Mouse (Mus musculus) neural tube, embryonic 15.5 days (tissue): ENCODE data around the gene Idh2. TPM values are rescaled to one million over a fixed set of nuclear protein-coding genes. Genes with fewer than 3 reads are reported as not detected.
A peak's percentile ranks its signal among the peaks of the same experiment; 100 is the strongest.

Experiments used
- ATAC-seq: fragments of 200-750 bp; cut with Nextera tagmentation; 2 replicates; pipeline ENCODE4 v1.8.0; 2017; ENCODE audit warnings: mild to moderate bottlenecking, moderate TSS enrichment, moderate library complexity; ENCODE audit not compliant: low FRiP score
- H3K27ac ChIP-seq: fragments of 300-500 bp; sonication (generic); replicated peaks from 2 replicates; pipeline ENCODE4 v1.5.1; 2015; ENCODE audit warnings: mild to moderate bottlenecking, inconsistent platforms
- H3K27me3 ChIP-seq: fragments of 300-500 bp; sonication (generic); replicated peaks from 2 replicates; pipeline ENCODE4 v1.6.1; 2015; ENCODE audit warnings: inconsistent platforms
- H3K36me3 ChIP-seq: fragments of 300-500 bp; sonication (generic); 2 replicates; pipeline ENCODE4 v1.6.1; 2015; ENCODE audit warnings: inconsistent platforms
- H3K4me1 ChIP-seq: fragments of 300-500 bp; sonication (generic); 2 replicates; pipeline ENCODE4 v1.6.1; 2015; ENCODE audit warnings: inconsistent platforms
- H3K4me2 ChIP-seq: fragments of 300-500 bp; sonication (generic); 2 replicates; pipeline ENCODE4 v1.6.1; 2015; ENCODE audit warnings: inconsistent platforms, mild to moderate bottlenecking, moderate library complexity
- H3K4me3 ChIP-seq: fragments of 300-500 bp; sonication (generic); replicated peaks from 2 replicates; pipeline ENCODE4 v1.5.1; 2015; ENCODE audit warnings: mild to moderate bottlenecking, inconsistent platforms
- H3K9ac ChIP-seq: fragments of 300-500 bp; sonication (generic); replicated peaks from 2 replicates; pipeline ENCODE4 v1.6.1; 2015; ENCODE audit warnings: mild to moderate bottlenecking, inconsistent platforms
- H3K9me3 ChIP-seq: fragments of 300-500 bp; sonication (generic); replicated peaks from 2 replicates; pipeline ENCODE4 v1.6.1; 2016; ENCODE audit warnings: inconsistent platforms
- WGBS: fragments of 180-500 bp; shearing (Covaris S2); methylation state at CpG from one replicate; pipeline ENCODE4 v1.1.7; 2015; ENCODE audit warnings: mixed read lengths; 5-methylcytosine and 5-hydroxymethylcytosine counted together
- polyA plus RNA-seq: library from polyadenylated mRNA; unstranded; fragments of >200 nt; fragmentation: Nextera tagmentation; extraction: Ambion mirVana; gene quantifications from 2 replicates; pipeline ENCODE4 v1.2.1, GENCODE M21; 2015

The Idh2 gene
- polyA plus RNA-seq, 1 experiment from 2014 or later = 200 TPM

GRCm38 (mm10) chr7:80081586-80082554, 33.3 kb downstream of the Idh2 start:
- Histone ChIP-seq H3K36me3 (peaks cover 31% of the 10 kb centered on the region), H3K9me3 (no peaks in the 10 kb centered on the region), H3K9ac (no peak overlapping the region), H3K4me2 (no peak overlapping the region), H3K27ac (no peak overlapping the region), H3K4me1 (peaks cover 25% of the 10 kb centered on the region), H3K27me3 (no peaks in the 10 kb centered on the region), H3K4me3 (no peak overlapping the region)
- ATAC-seq = no peak
- WGBS = 94% methylated on average over 42 of the region's 42 CpGs

- Histone ChIP-seq H3K4me1 (peaks cover 51% of the 10 kb centered on the region), H3K27ac (peak overlapping the region; percentile 71), H3K9me3 (no peaks in the 10 kb centered on the region), H3K9ac (no peak overlapping the region; the same call in 1 of the 2 replicates), H3K27me3 (no peaks in the 10 kb centered on the region), H3K4me2 (no peak overlapping the region), H3K36me3 (peaks cover 20% of the 10 kb centered on the region), H3K4me3 (no peak overlapping the region)
- no peak for ATAC-seq
- WGBS = 51% methylated on average over 14 of the region's 14 CpGs
These were observed 36.3 kb downstream of the Idh2 start for GRCm38 (mm10) chr7:80078792-80079301.

- Histone ChIP-seq H3K27ac (no peak overlapping the region), H3K36me3 (peaks cover 13% of the 10 kb centered on the region), H3K4me1 (peaks cover 57% of the 10 kb centered on the region), H3K9me3 (no peaks in the 10 kb centered on the region), H3K9ac (no peak overlapping the region), H3K4me3 (no peak overlapping the region), H3K4me2 (no peak overlapping the region), H3K27me3 (no peaks in the 10 kb centered on the region)
- ATAC-seq = no peak
- 75% methylated on average over 9 of the region's 9 CpGs for WGBS
These were observed 37.4 kb downstream of the Idh2 start for GRCm38 (mm10) chr7:80077801-80078200.

GRCm38 (mm10) chr7:80076961-80077716, 38.1 kb downstream of the Idh2 start:
- no peak overlapping the region for H3K4me3 ChIP-seq
- H3K27ac ChIP-seq = 0 out of 2 replicates have a peak overlapping the region, but pooled peaks have one; percentile 5
- no peaks in the 10 kb centered on the region for H3K9me3 ChIP-seq
- peaks cover 64% of the 10 kb centered on the region for H3K4me1 ChIP-seq
- WGBS = 63% methylated on average over 6 of the region's 6 CpGs
- H3K4me2 ChIP-seq = no peak overlapping the region
- no peaks in the 10 kb centered on the region for H3K27me3 ChIP-seq
- H3K9ac ChIP-seq = no peak overlapping the region
- peaks cover 7% of the 10 kb centered on the region for H3K36me3 ChIP-seq
- no peak for ATAC-seq

GRCm38 (mm10) chr7:80075946-80076583, 39.1 kb downstream of the Idh2 start:
- H3K9me3 ChIP-seq = no peaks in the 10 kb centered on the region
- no peaks in the 10 kb centered on the region; the same call in 1 of the 2 replicates for H3K36me3 ChIP-seq
- WGBS = 15% methylated on average over 4 of the region's 4 CpGs
- H3K27ac ChIP-seq = 0 out of 2 replicates have a peak overlapping the region, but pooled peaks have one; percentile 5
- ATAC-seq = no peak
- H3K4me1 ChIP-seq = peaks cover 73% of the 10 kb centered on the region
- no peak overlapping the region for H3K9ac ChIP-seq
- H3K4me3 ChIP-seq = no peak overlapping the region
- no peaks in the 10 kb centered on the region for H3K27me3 ChIP-seq
- H3K4me2 ChIP-seq = no peak overlapping the region

GRCm38 (mm10) chr7:80074921-80075441, 40.2 kb downstream of the Idh2 start:
- no peak overlapping the region for H3K9ac ChIP-seq
- no peaks in the 10 kb centered on the region for H3K27me3 ChIP-seq
- ATAC-seq = no peak
- 54% methylated on average over 5 of the region's 5 CpGs for WGBS
- H3K36me3 ChIP-seq = no peaks in the 10 kb centered on the region
- no peak overlapping the region for H3K4me2 ChIP-seq
- H3K9me3 ChIP-seq = no peaks in the 10 kb centered on the region
- H3K27ac ChIP-seq = no peak overlapping the region
- no peak overlapping the region for H3K4me3 ChIP-seq
- H3K4me1 ChIP-seq = peaks cover 78% of the 10 kb centered on the region

- Histone ChIP-seq H3K9me3 (no peaks in the 10 kb centered on the region), H3K4me2 (no peak overlapping the region), H3K9ac (no peak overlapping the region), H3K36me3 (no peaks in the 10 kb centered on the region), H3K27me3 (no peaks in the 10 kb centered on the region), H3K4me3 (no peak overlapping the region), H3K4me1 (peaks cover 77% of the 10 kb centered on the region), H3K27ac (no peak overlapping the region)
- 78% methylated on average over 8 of the region's 8 CpGs for WGBS
- ATAC-seq = no peak
These were observed 41.7 kb downstream of the Idh2 start for GRCm38 (mm10) chr7:80073506-80073905.

GRCm38 (mm10) chr7:80072297-80072696, 42.9 kb downstream of the Idh2 start:
- Histone ChIP-seq H3K27me3 (no peaks in the 10 kb centered on the region), H3K36me3 (no peaks in the 10 kb centered on the region), H3K4me2 (no peak overlapping the region; the same call in 1 of the 2 replicates), H3K4me3 (no peak overlapping the region), H3K4me1 (peaks cover 73% of the 10 kb centered on the region), H3K27ac (peak overlapping the region; percentile 37; the same call in 1 of the 2 replicates), H3K9ac (no peak overlapping the region), H3K9me3 (no peaks in the 10 kb centered on the region)
- WGBS = 29% methylated on average over 6 of the region's 6 CpGs
- ATAC-seq = peak; percentile 40; the same call in 1 of the 2 replicates

- Histone ChIP-seq H3K4me3 (no peak overlapping the region), H3K4me2 (no peak overlapping the region), H3K27me3 (no peaks in the 10 kb centered on the region), H3K4me1 (peaks cover 65% of the 10 kb centered on the region), H3K9ac (no peak overlapping the region), H3K27ac (no peak overlapping the region), H3K36me3 (no peaks in the 10 kb centered on the region), H3K9me3 (no peaks in the 10 kb centered on the region)
- 91% methylated on average over 9 of the region's 9 CpGs for WGBS
- no peak for ATAC-seq
These were observed 44.0 kb downstream of the Idh2 start for GRCm38 (mm10) chr7:80071209-80071608.

- ATAC-seq = peak; percentile 69; the same call in 1 of the 2 replicates
- peak overlapping the region; percentile 27; the same call in 1 of the 2 replicates for H3K4me2 ChIP-seq
- H3K27me3 ChIP-seq = no peaks in the 10 kb centered on the region
- H3K9me3 ChIP-seq = no peaks in the 10 kb centered on the region
- WGBS = 8% methylated on average over 13 of the region's 13 CpGs
- no peaks in the 10 kb centered on the region for H3K36me3 ChIP-seq
- peak overlapping the region; percentile 76 for H3K27ac ChIP-seq
- H3K4me1 ChIP-seq = peaks cover 50% of the 10 kb centered on the region
- H3K4me3 ChIP-seq = no peak overlapping the region
- H3K9ac ChIP-seq = peak overlapping the region; percentile 10; the same call in 1 of the 2 replicates
These were observed 45.4 kb downstream of the Idh2 start for GRCm38 (mm10) chr7:80069615-80070327.
